Mouse (Mus musculus) left cerebral cortex, postnatal 10 days (tissue): ENCODE data around the gene Pcnx. TPM values are rescaled to one million over a fixed set of nuclear protein-coding genes. Genes with fewer than 3 reads are reported as not detected.
A peak's percentile ranks its signal among the peaks of the same experiment; 100 is the strongest.

Source experiments
- DNase-seq, 2 experiments: peaks; one replicate each; pipeline ENCODE4 v3.0.0; 2021 to 2022; ENCODE audit warnings: low spot score in 2 of 2, mixed read lengths in 1 of 2; ENCODE audit errors: extremely low spot score in 1 of 2
- intact Hi-C: fragments of 180-260 bp; cut with DNase I; formaldehyde crosslinking; loops from one replicate; pipeline ENCODE4 v1.15.1; 2025
- total RNA-seq, 2 experiments: library from RNA; stranded (reverse); gene quantifications; 2 replicates each; pipeline ENCODE4 v1.2.3; 2021

The Pcnx gene
- total RNA-seq, 2 experiments from 2014 or later: 107 to 115 TPM

DNA sequence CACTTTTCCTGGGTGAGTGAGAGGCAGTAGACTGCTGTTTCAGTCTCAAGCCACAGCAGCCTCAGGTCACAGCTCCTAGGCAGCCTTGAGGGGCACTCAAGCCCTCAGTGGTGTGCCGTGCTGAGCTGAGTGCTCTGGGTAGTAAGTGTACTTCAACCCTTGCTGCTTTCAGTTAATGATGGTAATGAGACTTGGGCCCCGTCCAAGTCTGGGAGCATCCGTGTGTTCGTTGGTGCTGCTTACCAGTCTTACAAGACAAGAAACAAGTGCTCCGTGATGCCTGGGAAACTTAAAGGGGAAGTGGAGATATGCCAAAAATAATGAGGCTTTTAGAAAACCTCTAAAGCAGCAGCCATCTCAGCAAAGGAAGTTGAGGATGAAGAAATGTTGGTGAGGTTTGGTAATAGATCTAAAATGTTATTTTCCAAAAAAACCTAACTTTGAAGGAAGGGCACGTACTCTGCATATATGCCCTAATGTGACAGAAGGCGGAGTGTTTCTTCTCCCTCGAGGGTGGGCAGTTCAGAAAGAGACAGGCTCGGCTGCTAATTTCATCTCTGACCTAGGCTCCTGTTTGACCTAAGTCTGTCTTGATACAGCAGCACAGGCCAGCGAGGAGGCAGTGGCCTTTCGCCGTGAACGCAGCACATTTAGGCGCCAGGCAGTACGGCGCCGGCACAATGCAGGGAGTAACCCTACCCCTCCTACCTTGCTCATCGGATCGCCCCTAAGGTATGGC lies 68.0 kb downstream of the Pcnx start:
- no peak for DNase-seq
- intact Hi-C loops: no loop called here

DNA sequence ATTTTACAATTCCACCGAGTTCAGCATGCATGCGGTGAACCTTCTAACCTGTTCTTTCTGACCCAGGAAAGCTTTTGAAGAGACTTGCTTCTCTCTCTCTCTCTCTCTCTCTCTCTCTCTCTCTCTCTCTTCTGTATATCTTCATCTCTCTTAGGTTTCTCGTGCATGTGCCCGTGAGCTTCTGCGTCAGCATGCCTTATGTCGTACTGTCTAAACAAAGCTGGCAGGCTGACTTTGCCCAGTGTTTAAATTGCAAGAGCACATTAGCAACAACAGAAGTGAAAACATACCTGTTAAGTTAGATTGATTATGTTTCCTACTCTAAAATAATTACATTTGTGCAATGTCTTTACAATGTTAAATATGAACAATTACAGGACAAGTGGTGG lies 68.6 kb downstream of the Pcnx start:
- intact Hi-C loops: no loop called here
- no peak for DNase-seq

- no peak for DNase-seq
Observed at GRCm38 (mm10) chr12:81932015-81932414, 72.2 kb downstream of the Pcnx start.

GRCm38 (mm10) chr12:81933430-81933829 lies 73.6 kb downstream of the Pcnx start:
- no peak for DNase-seq
- intact Hi-C loops: no loop called here

More at GRCm38 (mm10) chr12:81932015-81932414, 72.2 kb downstream of the Pcnx start:
- intact Hi-C loops: no loop called here

DNA sequence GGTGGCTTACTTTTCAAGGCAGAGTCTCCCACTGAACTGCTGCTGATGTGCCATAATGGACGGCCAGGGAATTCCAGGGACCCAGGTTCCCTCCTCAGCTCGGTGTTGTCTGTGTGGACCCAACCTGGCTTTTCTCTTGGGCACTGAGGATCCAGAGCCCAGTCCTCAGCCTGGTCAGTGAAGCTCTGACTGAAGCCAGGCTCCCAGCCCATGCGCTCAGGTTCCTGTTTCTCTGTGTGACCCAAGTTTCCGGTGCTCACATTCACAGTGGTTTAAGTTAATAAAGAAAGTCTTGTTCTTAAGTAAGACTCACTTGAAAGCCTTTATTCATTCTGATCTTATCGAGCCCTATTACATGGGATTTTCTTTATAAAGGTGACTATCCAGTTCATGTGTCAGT lies 74.7 kb downstream of the Pcnx start:
- no peak for DNase-seq
- intact Hi-C loops: no loop called here

DNA sequence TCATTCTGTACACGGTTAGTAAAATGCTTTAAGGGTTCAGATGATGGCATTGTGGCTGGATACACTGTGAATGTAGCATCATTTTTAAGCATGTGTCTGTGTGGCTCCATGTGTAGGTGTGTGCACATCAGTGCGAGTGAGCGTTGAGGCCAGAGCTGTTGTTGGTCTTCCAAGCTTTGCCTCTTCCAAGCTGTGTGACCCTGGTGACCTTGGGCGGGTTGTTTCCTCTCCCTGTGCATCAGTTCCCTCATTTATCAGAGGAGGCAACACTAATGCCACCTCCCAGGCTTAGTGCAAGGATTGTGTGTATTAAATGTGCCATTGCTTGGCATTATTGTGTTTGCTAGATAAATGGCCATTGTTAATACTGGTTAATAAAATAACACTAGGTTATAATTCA lies 76.2 kb downstream of the Pcnx start:
- no peak for DNase-seq
- intact Hi-C loops: no loop called here

DNA sequence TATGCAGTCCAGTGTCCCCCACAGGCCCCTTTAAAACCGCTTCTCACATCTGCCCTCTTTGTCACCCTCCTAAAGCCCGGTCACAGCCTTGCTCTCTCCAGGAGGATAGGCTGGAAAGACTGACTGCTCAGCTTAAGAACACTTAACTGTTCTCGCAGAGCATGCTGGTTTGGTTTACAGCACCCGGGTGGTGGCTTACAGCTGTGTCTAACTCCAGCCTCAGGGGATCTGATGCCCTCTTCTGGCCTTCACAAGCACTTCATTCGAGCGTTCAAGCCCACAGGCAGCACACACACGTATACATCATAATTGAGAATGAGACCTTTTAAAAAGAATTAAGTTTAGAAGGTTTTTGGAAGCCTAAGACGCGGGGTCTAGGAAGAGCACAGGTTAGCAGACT lies 81.4 kb downstream of the Pcnx start:
- no peak for DNase-seq
- intact Hi-C loops: no loop called here

DNA sequence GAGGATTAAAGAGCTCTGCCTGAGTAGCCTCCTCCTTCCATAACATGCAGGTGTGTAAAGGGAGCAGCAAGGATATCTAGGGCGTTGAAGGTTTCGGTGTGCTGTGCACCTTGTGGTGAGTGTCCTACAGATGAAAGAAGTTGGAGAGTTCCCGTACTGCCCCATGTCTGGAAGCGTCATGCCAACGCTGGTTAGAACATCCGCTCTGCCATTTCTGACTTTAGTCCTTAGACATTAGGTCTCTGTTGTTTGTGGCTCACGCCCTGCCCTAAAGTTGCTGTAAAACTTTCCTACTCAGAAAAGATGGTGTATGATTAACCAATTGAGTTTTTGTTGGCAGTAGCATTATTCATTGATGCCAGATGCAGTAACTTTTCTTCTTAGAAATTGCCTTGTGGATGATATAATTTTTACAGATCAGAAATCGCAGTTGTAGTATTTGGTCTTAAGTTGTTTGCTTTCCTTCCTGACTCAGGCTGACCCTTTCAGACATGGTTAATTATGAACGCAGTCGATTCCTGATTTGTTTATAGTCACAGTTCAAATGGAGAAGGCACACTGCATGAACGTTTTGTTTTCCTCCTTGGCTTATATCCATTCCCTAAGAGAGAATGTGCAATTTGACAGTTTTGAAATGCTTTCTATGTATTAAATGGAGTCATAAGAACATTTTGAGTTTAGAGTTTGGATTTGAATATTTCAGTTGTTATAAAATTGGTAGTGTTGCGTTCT lies 83.7 kb downstream of the Pcnx start:
- no peak for DNase-seq
- intact Hi-C loops: no loop called here

DNA sequence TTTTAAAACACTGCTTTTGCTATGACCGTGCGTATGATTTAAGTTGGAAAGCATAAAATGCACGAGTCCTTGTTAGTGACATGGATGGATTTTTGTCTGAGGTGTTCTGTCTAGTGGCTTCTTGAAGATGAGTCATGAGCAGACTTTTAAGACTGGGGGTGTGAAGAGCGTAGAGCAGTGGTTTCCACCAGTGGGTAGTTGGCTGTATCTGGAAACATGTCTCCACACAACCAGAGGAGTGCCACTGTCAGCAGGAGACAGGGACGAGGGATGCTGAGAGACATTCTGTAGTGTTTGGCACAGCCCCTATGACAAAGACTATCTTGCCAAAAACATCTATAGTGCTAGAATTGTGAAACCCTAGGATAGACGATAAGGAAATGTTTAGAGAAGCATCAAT lies 89.2 kb downstream of the Pcnx start:
- no peak for DNase-seq
- intact Hi-C loops: no loop called here

DNA sequence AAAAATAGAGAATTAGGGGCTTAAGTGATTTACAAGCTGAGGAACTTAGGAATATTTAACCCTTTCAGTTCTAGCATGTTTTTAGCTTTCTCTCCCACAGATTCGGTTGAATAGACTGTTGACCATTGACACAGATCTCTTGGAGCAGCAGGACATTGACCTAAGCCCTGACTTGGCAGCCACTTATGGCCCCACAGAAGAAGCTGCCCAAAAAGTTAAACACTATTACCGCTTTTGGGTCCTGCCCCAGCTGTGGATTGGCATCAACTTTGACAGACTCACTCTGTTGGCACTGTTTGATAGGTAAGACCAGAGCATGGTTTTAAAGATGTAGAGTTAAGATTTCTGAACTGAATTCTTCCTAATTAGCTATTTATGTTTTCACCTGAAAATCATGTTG lies 90.2 kb downstream of the Pcnx start:
- DNase-seq: no peak
- intact Hi-C loops: no loop called here

GRCm38 (mm10) chr12:81958351-81958750 lies 98.5 kb downstream of the Pcnx start:
- no peak for DNase-seq
- intact Hi-C loops: no loop called here

DNA sequence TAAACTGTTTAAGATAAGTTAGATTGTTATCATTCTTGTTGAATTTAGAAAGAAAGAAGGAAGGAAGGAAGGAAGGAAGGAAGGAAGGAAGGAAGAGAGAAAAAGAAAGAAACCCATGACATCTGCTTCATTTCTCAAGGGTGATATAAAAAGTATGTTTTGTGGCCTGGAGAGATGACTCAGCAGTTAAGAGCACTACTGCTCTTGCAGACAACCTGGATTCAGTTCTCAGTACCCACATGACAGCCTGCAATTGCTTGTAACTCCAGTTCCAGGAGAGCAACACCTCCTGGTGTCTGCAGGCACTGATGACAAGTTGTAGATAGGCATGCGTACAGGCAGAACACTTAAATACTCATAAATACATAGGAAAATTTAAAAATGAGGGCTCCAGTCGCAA lies 105.6 kb downstream of the Pcnx start:
- intact Hi-C loops: no loop called here

GRCm38 (mm10) chr12:81971042-81971883 lies 111.4 kb downstream of the Pcnx start:
- no peak for DNase-seq

More for the DNA sequence above, 105.6 kb downstream of the Pcnx start:
- no peak for DNase-seq

DNA sequence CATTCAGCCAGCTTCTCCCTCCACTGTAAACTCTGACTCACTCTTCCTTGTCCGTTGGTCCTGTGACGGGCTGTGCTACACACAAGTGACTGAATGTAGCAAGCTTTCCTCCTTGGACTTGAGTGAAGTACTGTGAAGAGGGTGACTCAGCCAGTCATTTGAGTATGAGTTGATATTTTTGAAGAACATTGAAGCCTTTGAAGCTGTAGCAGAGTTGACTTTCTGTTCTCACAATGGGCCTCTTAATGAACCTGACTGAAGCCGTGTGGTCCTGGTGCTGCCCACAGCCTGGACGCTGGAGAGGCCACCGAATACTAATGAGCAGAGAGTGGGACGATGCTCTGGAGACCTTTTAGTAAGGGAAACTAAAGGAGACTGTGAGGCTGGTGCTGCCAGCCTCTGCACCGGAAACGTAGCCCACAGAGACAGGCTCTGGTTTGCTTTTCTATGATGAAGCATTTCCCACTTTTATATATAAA lies 112.1 kb downstream of the Pcnx start:
- intact Hi-C loops: loop anchor here (5.0 kb wide), 1 partner anchor 175 kb away; no protein-coding TSS in a partner anchor
- peak in 1 of 2 experiments; percentile 7 for DNase-seq

More at GRCm38 (mm10) chr12:81971042-81971883, 111.4 kb downstream of the Pcnx start:
- intact Hi-C loops: loop anchor here (5.0 kb wide), 1 partner anchor 174 kb away; no protein-coding TSS in a partner anchor

- intact Hi-C loops: loop anchor here (5.0 kb wide), 1 partner anchor 178 kb away; no protein-coding TSS in a partner anchor
- DNase-seq: peak in 1 of 2 experiments; percentile 16
Observed at GRCm38 (mm10) chr12:81974806-81975205, 115.0 kb downstream of the Pcnx start.

GRCm38 (mm10) chr12:81977346-81977745 lies 117.5 kb downstream of the Pcnx start:
- intact Hi-C loops: no loop called here
- no peak for DNase-seq

DNA sequence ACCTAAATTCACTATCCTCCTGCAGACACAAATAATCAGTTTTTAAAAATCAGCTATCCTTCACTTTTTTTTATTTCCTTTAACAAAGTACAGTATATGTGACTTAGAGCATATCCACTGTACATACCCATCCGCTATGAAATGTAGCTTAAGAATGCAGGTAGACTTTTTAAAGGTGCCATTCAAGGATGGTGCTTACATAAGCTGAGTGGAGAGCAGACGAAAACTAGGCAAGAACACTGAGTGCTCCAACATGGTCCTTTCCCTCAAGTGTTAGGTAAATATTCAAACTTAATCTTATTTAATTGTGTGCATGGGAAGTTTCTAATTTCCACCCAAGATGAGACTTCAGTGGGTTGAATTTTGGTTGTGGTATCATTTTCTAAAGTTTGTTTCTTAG lies 119.5 kb downstream of the Pcnx start:
- DNase-seq: no peak
- intact Hi-C loops: no loop called here

DNA sequence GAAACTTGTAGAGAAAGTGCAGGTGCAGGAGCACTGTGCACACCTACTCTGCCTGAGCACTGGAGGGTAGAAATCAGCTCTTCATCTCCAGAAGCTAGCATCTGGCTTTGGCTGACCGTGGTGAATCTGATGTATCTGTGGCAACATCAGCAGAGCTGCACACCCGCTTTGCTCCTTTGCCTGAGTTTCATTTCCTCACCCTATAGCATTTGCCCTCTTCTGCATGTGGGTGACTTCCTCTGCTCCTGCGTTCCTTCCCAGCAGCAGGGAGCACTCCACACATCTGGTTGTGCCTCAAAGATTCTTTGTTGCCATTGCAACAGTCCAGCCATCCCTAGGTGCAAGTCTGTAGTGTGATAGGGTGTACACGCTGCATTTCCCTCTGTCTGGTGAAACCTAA lies 132.3 kb downstream of the Pcnx start:
- DNase-seq: no peak
- intact Hi-C loops: no loop called here

DNA sequence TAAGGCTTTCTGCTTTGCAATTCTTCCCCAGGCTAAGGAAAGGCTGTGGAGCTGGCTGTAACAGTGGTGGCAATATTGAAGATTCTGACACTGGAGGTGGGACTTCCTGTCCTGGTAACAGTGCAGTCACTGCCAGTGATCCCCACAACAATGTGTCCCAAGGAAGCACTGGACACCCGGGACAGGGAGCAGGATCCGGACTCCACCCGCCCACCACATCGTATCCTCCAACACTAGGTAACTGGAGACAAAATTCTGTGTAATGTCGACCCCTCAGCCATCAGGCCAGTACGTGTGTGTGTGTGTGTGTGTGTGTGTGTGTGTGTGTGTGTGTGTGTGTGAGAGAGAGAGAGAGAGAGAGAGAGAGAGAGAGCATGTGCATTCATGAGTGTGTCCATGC lies 133.2 kb downstream of the Pcnx start:
- intact Hi-C loops: no loop called here
- no peak for DNase-seq
